Mouse (Mus musculus): ENCODE results near the gene Asic2.

- TF ChIP-seq CTCF (conservative IDR thresholded peaks at IDR 0.05; ENCODE audit: low read length) (no peak), NANOG (IDR thresholded peaks at IDR 0.05; ENCODE audit: borderline replicate concordance, low read length) (no peak)
Measured at GRCm38 (mm10) chr11:81613869-81614620, 354.2 kb downstream of the Asic2 start.

Data from E14TG2a.4 (cell line).